Mouse (Mus musculus): ENCODE measurements around the gene Anks4b.

Gene Anks4b

GRCm38 (mm10) chr7:120173603-120174244 is at the start of gene Anks4b:
Gene Anks4b, plus strand, starts transcription at chr7:120173858.
- DNase-seq (ENCODE audit: extremely low read depth, low read depth) = no peak

GRCm38 (mm10) chr7:120124844-120125243 is 48.8 kb upstream of the Anks4b start:
- DNase-seq (ENCODE audit: extremely low read depth, low read depth) = no peak

- DNase-seq (ENCODE audit: extremely low read depth, low read depth) = no peak
These were observed 46.5 kb upstream of the Anks4b start for GRCm38 (mm10) chr7:120126976-120127685.

- no peak for DNase-seq (ENCODE audit: extremely low read depth, low read depth)
These were observed 46.0 kb upstream of the Anks4b start for GRCm38 (mm10) chr7:120127686-120128059.

- no peak for DNase-seq (ENCODE audit: extremely low read depth, low read depth)
These were observed 44.7 kb upstream of the Anks4b start for GRCm38 (mm10) chr7:120128951-120129350.

- DNase-seq (ENCODE audit: extremely low read depth, low read depth) = no peak
These were observed 30.9 kb upstream of the Anks4b start for GRCm38 (mm10) chr7:120142743-120143142.

GRCm38 (mm10) chr7:120145191-120145590 is 28.5 kb upstream of the Anks4b start, which contains the start of gene Zp2:
Gene Zp2, minus strand, starts transcription at chr7:120145291.
- no peak for DNase-seq (ENCODE audit: extremely low read depth, low read depth)

GRCm38 (mm10) chr7:120150257-120150656 is 23.4 kb upstream of the Anks4b start:
- no peak for DNase-seq (ENCODE audit: extremely low read depth, low read depth)

- DNase-seq (ENCODE audit: extremely low read depth, low read depth) = no peak
These were observed 22.8 kb upstream of the Anks4b start for GRCm38 (mm10) chr7:120150898-120151297.

- DNase-seq (ENCODE audit: extremely low read depth, low read depth) = no peak
These were observed 16.7 kb upstream of the Anks4b start for GRCm38 (mm10) chr7:120156841-120157409.

GRCm38 (mm10) chr7:120157575-120158061 is 16.0 kb upstream of the Anks4b start:
- no peak for DNase-seq (ENCODE audit: extremely low read depth, low read depth)

GRCm38 (mm10) chr7:120158121-120158613 is 15.5 kb upstream of the Anks4b start:
- no peak for DNase-seq (ENCODE audit: extremely low read depth, low read depth)

GRCm38 (mm10) chr7:120163581-120164251 is 9.9 kb upstream of the Anks4b start:
- no peak for DNase-seq (ENCODE audit: extremely low read depth, low read depth)

GRCm38 (mm10) chr7:120172188-120172700 is 1.4 kb upstream of the Anks4b start:
- no peak for DNase-seq (ENCODE audit: extremely low read depth, low read depth)

GRCm38 (mm10) chr7:120174723-120175504 is 1.3 kb downstream of the Anks4b start:
- no peak for DNase-seq (ENCODE audit: extremely low read depth, low read depth)

GRCm38 (mm10) chr7:120177611-120178010 is 4.0 kb downstream of the Anks4b start:
- no peak for DNase-seq (ENCODE audit: extremely low read depth, low read depth)

- DNase-seq (ENCODE audit: extremely low read depth, low read depth) = no peak
These were observed 5.3 kb downstream of the Anks4b start for GRCm38 (mm10) chr7:120178935-120179334.

GRCm38 (mm10) chr7:120180547-120180946 is 6.9 kb downstream of the Anks4b start:
- no peak for DNase-seq (ENCODE audit: extremely low read depth, low read depth)

GRCm38 (mm10) chr7:120181401-120182230 is 8.0 kb downstream of the Anks4b start:
- no peak for DNase-seq (ENCODE audit: extremely low read depth, low read depth)

- no peak for DNase-seq (ENCODE audit: extremely low read depth, low read depth)
These were observed 9.2 kb downstream of the Anks4b start for GRCm38 (mm10) chr7:120182891-120183290.
